Mouse (Mus musculus): ENCODE measurements around the gene Fam90a1b. TPM values are rescaled to one million over a fixed set of nuclear protein-coding genes. Genes with fewer than 3 reads are reported as not detected.
"Not testable (repeated sequence)": the region's sequence is repeated elsewhere in the genome, so short reads cannot be mapped to it uniquely, and the experiment has no call there.

The Fam90a1b gene
- polyA plus RNA-seq (2015; fragmentation: Nextera tagmentation; extraction: Ambion mirVana), result 0.14 TPM in 1 of 2 replicates, not detected in the other

- peak within 1 kb of the TSS; percentile 42 for H3K4me2 ChIP-seq (replicated peaks)
- H3K4me1 ChIP-seq, result peaks cover 10% of the 10 kb centered on the region
- H3K9me3 ChIP-seq, result no peaks in the 10 kb centered on the region
- ATAC-seq (replicated peaks), result peak; percentile 99
- peak within 1 kb of the TSS; percentile 63 for H3K9ac ChIP-seq (replicated peaks)
- no peaks in the 10 kb centered on the region for H3K36me3 ChIP-seq
- peak within 1 kb of the TSS; percentile 66; the same call in 1 of the 2 replicates for H3K27ac ChIP-seq (replicated peaks)
- whole genome bisulfite sequencing, result 11% methylated on average over 46 of the region's 46 CpGs
- peaks cover 25% of the 10 kb centered on the region for H3K27me3 ChIP-seq
- peak within 1 kb of the TSS; percentile 63 for H3K4me3 ChIP-seq
Measured at GRCm38 (mm10) chrX:94366670-94367241, at the start of gene Fam90a1b, which contains the start of gene Apoo. TSS of gene Fam90a1b (minus strand) at chrX:94366777. TSS of gene Apoo (plus strand) at chrX:94367117.

GRCm38 (mm10) chrX:94408975-94409374, 42.4 kb upstream of the Fam90a1b start:
- no peak overlapping the region for H3K4me2 ChIP-seq (replicated peaks)
- WGBS, result 58% methylated on average over 3 of the region's 3 CpGs
- ATAC-seq (replicated peaks), result no peak
- H3K27me3 ChIP-seq, result 0 out of 2 replicates have a peak, but pooled peaks cover 3% of the 10 kb centered on the region
- H3K9me3 ChIP-seq, result no peaks in the 10 kb centered on the region
- H3K36me3 ChIP-seq, result no peaks in the 10 kb centered on the region
- no peaks in the 10 kb centered on the region for H3K4me1 ChIP-seq
- no peak overlapping the region for H3K27ac ChIP-seq (replicated peaks)
- no peak overlapping the region for H3K4me3 ChIP-seq
- no peak overlapping the region for H3K9ac ChIP-seq (replicated peaks)

GRCm38 (mm10) chrX:94378734-94379133, 12.2 kb upstream of the Fam90a1b start:
- Histone ChIP-seq H3K9me3 (no peaks in the 10 kb centered on the region), H3K27me3 (0 out of 2 replicates have a peak, but pooled peaks cover 10% of the 10 kb centered on the region), H3K4me3 (no peak overlapping the region), H3K27ac (replicated peaks) (no peak overlapping the region), H3K36me3 (peaks cover 8% of the 10 kb centered on the region; the same call in 1 of the 2 replicates), H3K4me2 (replicated peaks) (no peak overlapping the region), H3K4me1 (no peaks in the 10 kb centered on the region), H3K9ac (replicated peaks) (no peak overlapping the region)
- no peak for ATAC-seq (replicated peaks)
- 66% methylated on average over 5 of the region's 5 CpGs for WGBS

- ATAC-seq (replicated peaks), result no peak; the same call in none of the 2 replicates
- Histone ChIP-seq H3K4me2 (replicated peaks) (peak overlapping the region; percentile 39), H3K9ac (replicated peaks) (peak overlapping the region; percentile 63), H3K4me1 (peaks cover 10% of the 10 kb centered on the region), H3K9me3 (no peaks in the 10 kb centered on the region), H3K27ac (replicated peaks) (peak overlapping the region; percentile 66; the same call in 1 of the 2 replicates), H3K36me3 (no peaks in the 10 kb centered on the region), H3K27me3 (peaks cover 25% of the 10 kb centered on the region), H3K4me3 (peak overlapping the region; percentile 63)
- 26% methylated on average over 17 of the region's 17 CpGs for WGBS
Measured at GRCm38 (mm10) chrX:94367248-94367647, 671 bp upstream of the Fam90a1b start.

GRCm38 (mm10) chrX:94366029-94366428, 548 bp downstream of the Fam90a1b start:
- H3K9ac ChIP-seq (replicated peaks), result no peak overlapping the region
- H3K4me3 ChIP-seq, result peak overlapping the region; percentile 63
- peaks cover 25% of the 10 kb centered on the region for H3K27me3 ChIP-seq
- ATAC-seq (replicated peaks), result no peak
- peak overlapping the region; percentile 42 for H3K4me2 ChIP-seq (replicated peaks)
- H3K36me3 ChIP-seq, result no peaks in the 10 kb centered on the region
- H3K27ac ChIP-seq (replicated peaks), result no peak overlapping the region
- peaks cover 10% of the 10 kb centered on the region for H3K4me1 ChIP-seq
- 18% methylated on average over 16 of the region's 16 CpGs for WGBS
- H3K9me3 ChIP-seq, result no peaks in the 10 kb centered on the region

GRCm38 (mm10) chrX:94365381-94365925, 1.1 kb downstream of the Fam90a1b start:
- no peak overlapping the region for H3K9ac ChIP-seq (replicated peaks)
- no peaks in the 10 kb centered on the region for H3K36me3 ChIP-seq
- ATAC-seq (replicated peaks), result no peak
- peaks cover 27% of the 10 kb centered on the region for H3K27me3 ChIP-seq
- WGBS, result 23% methylated on average over 14 of the region's 14 CpGs
- no peak overlapping the region for H3K27ac ChIP-seq (replicated peaks)
- peak overlapping the region; percentile 63; the same call in 1 of the 2 replicates for H3K4me3 ChIP-seq
- H3K4me1 ChIP-seq, result peaks cover 10% of the 10 kb centered on the region
- no peaks in the 10 kb centered on the region for H3K9me3 ChIP-seq
- H3K4me2 ChIP-seq (replicated peaks), result peak overlapping the region; percentile 42; the same call in 1 of the 2 replicates

GRCm38 (mm10) chrX:94343638-94344037, 22.9 kb downstream of the Fam90a1b start:
- H3K4me2 ChIP-seq (replicated peaks), result not testable (repeated sequence)

GRCm38 (mm10) chrX:94321036-94321902, 45.3 kb downstream of the Fam90a1b start:
- Histone ChIP-seq H3K9me3 (no peaks in the 10 kb centered on the region), H3K4me2 (replicated peaks) (no peak overlapping the region), H3K4me3 (no peak overlapping the region), H3K4me1 (no peaks in the 10 kb centered on the region), H3K27me3 (peaks cover 19% of the 10 kb centered on the region; the same call in 1 of the 2 replicates), H3K27ac (replicated peaks) (0 out of 2 replicates have a peak overlapping the region, but pooled peaks have one; percentile 31), H3K9ac (replicated peaks) (no peak overlapping the region), H3K36me3 (no peaks in the 10 kb centered on the region)
- ATAC-seq (replicated peaks), result peak; percentile 46; the same call in 1 of the 2 replicates
- 51% methylated on average over 11 of the region's 11 CpGs for whole genome bisulfite sequencing

More at GRCm38 (mm10) chrX:94343638-94344037, 22.9 kb downstream of the Fam90a1b start:
- H3K27ac ChIP-seq (replicated peaks); H3K9ac ChIP-seq (replicated peaks); H3K9me3 ChIP-seq; H3K4me1 ChIP-seq; H3K4me3 ChIP-seq; H3K27me3 ChIP-seq; ATAC-seq (replicated peaks); H3K36me3 ChIP-seq: not testable (repeated sequence)
- 92% methylated on average over 4 of the region's 4 CpGs for WGBS

Small RNAs within 50 kb of the gene (microRNA-seq; reads per million reads assigned to microRNA genes)
- gene Gm44477, result not detected

Other genes starting within 250 kb of the Fam90a1b start
- gene Zfx, start 243.1 kb downstream of the Fam90a1b start, polyA plus RNA-seq (2015; fragmentation: Nextera tagmentation; extraction: Ambion mirVana), result 27.9 and 28.3 TPM in 2 replicates
- 106 and 107 TPM in 2 replicates for gene Eif2s3x, start 153.9 kb downstream of the Fam90a1b start, polyA plus RNA-seq (2015; fragmentation: Nextera tagmentation; extraction: Ambion mirVana)
- gene Klhl15, start 132.2 kb downstream of the Fam90a1b start, polyA plus RNA-seq (2015; fragmentation: Nextera tagmentation; extraction: Ambion mirVana), result 9.5 TPM in 2 replicates
- 115 and 121 TPM in 2 replicates for gene Apoo, start 340 bp upstream of the Fam90a1b start, polyA plus RNA-seq (2015; fragmentation: Nextera tagmentation; extraction: Ambion mirVana)
- 904 and 963 TPM in 2 replicates for gene Maged1, start 175.4 kb upstream of the Fam90a1b start, polyA plus RNA-seq (2015; fragmentation: Nextera tagmentation; extraction: Ambion mirVana)